Mouse (Mus musculus): Measurements from ENCODE around the gene Gpr107. TPM values are rescaled to one million over a fixed set of nuclear protein-coding genes. Genes with fewer than 3 reads are reported as not detected.

Gene Gpr107
- 10 to 100 TPM; 45.2 to 51.5 TPM for total RNA-seq (2021)
- long read RNA-seq, experiment 1, full-length matches to known transcripts, result 36 of 49 reads
- long read RNA-seq, experiment 1, partial matches to known transcripts, result 1 of 49 reads
- long read RNA-seq, experiment 1, other reads (novel, unspliced or antisense), result 12 of 49 reads
- long read RNA-seq, experiment 2, full-length matches to known transcripts, result 37 of 51 reads
- long read RNA-seq, experiment 2, partial matches to known transcripts, result 6 of 51 reads
- long read RNA-seq, experiment 2, other reads (novel, unspliced or antisense), result 8 of 51 reads

DNA sequence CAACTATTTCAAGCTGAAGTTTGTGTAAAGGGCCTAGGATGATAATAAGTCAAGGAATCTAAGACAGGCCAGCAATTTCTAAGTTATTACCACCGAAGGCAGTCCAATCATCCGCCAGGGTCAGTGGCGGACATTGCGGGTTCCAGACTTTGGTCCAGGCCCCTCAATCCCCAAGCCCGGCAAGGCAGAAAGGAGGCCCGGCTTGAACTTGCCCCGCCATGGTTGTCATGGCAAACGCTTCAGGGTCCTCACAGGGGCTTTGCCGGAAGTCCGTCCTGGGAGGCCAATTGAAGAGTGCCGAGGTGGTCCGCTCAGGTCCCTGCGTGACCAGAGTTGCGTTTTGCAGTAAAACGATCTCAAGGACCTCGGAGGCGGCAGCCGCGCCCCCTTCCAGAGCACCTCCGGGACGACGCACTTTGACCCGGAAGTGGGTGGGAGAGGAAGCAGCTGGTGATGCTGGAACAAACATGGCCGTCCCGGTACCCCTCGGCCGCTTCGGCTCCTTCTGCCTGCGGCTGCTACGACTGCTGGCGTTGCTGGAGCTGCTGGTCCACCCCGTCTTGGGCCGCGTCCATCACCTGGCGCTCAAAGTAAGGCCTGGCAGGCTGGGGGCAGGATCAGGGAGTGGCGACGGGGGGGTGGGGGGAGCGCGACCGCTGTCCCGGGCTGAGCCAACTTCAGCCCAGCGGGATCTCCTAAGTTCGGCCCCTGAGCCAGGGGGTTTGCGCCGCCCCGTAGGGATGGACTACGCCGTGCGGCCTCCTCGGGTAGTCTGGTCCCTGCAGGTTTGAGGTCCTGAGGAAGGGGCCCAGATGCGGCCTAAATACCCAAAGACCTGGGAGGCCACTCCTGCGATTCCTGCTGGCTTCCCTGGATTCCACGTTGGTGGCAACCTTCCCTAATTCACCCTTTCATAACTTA is at the start of gene Gpr107:
Gpr107 (plus strand) TSS at position 425 of the 921 bp plus-strand sequence.
- peak within 1 kb of the TSS; percentile 78 for H3K4me3 ChIP-seq
- peak within 1 kb of the TSS; percentile 85 for H3K27ac ChIP-seq
- TF ChIP-seq CTCF (IDR thresholded peaks at IDR 0.05), result no peak
- intact Hi-C loops (cut with DNase I), result loop anchor here (2.0 to 5.0 kb wide), 2 partner anchors 127 to 170 kb away; partner anchors contain the start of genes BC005624 and Usp20
- DNase-seq (ENCODE audit: extremely low spot score in 1 of 2, low spot score in 2 of 2), result peak; percentile 78 to 80

DNA sequence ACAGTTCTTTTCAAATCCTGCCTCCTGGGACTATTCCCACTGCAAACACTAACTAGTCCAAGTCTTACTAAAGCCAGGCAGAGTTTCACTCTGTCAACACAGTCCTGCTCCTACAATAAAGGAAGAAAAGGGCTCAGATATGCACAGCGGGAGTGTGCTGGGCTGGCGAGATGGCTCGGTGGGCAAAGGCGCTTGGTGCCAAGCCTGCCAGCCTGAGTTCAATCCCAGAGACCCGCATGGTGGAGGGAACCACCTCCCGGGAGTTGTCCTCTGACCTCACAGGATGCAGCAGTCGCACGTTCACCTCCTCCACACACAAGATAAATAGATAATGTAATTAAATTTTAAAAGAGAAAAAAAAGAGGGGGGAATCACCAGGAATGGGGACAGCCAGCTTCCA is 48.8 kb upstream of the Gpr107 start:
- no peak for DNase-seq (ENCODE audit: extremely low spot score in 1 of 2, low spot score in 2 of 2)
- intact Hi-C loops (cut with DNase I), result no loop called here
- Histone ChIP-seq H3K4me3 (no peak overlapping the region), H3K27ac (no peak overlapping the region)
- TF ChIP-seq CTCF (IDR thresholded peaks at IDR 0.05), result no peak

DNA sequence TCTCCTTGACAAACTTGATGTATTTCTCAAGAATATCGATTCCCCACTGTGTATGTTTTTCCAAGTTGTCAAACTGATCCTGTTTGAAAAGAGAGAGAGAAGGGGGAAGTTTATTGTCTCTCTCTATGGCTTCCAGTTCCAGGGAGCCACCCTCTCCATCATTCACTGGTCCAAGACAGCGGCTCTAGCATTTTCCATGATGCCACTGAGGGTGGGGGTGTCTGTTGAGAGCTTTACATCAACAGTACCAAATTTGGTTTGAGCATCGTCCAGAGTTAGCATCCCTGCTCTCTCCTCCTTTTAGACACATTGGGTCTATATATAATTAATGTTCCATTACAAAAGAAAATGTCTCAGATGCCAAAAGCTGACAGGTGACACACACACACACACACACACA is 46.8 kb upstream of the Gpr107 start:
- TF ChIP-seq CTCF (IDR thresholded peaks at IDR 0.05), result no peak
- intact Hi-C loops (cut with DNase I), result no loop called here
- no peak overlapping the region for H3K27ac ChIP-seq
- no peak overlapping the region for H3K4me3 ChIP-seq
- no peak for DNase-seq (ENCODE audit: extremely low spot score in 1 of 2, low spot score in 2 of 2)

DNA sequence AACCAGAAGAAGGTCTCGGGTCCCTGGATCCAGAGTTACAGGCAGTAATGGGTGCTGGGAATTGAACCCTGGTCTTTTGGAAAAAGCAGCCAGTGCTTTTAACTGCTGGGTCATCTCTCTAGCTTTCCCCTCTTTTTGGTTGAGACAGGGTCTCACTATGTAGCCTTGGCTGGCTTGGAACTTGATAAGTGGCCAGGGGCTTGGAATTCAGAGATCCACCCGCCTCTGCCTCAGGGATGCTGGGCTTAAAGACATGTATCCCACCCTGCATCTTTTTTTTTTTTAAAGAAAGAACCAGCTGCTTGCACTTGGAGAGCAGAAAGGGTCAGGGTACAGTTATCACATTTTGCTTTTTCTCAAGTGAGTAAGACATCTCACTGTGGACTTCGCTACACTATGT is 46.1 kb upstream of the Gpr107 start:
- DNase-seq (ENCODE audit: extremely low spot score in 1 of 2, low spot score in 2 of 2), result no peak
- TF ChIP-seq CTCF (IDR thresholded peaks at IDR 0.05), result no peak
- Histone ChIP-seq H3K27ac (no peak overlapping the region), H3K4me3 (no peak overlapping the region)
- intact Hi-C loops (cut with DNase I), result no loop called here

DNA sequence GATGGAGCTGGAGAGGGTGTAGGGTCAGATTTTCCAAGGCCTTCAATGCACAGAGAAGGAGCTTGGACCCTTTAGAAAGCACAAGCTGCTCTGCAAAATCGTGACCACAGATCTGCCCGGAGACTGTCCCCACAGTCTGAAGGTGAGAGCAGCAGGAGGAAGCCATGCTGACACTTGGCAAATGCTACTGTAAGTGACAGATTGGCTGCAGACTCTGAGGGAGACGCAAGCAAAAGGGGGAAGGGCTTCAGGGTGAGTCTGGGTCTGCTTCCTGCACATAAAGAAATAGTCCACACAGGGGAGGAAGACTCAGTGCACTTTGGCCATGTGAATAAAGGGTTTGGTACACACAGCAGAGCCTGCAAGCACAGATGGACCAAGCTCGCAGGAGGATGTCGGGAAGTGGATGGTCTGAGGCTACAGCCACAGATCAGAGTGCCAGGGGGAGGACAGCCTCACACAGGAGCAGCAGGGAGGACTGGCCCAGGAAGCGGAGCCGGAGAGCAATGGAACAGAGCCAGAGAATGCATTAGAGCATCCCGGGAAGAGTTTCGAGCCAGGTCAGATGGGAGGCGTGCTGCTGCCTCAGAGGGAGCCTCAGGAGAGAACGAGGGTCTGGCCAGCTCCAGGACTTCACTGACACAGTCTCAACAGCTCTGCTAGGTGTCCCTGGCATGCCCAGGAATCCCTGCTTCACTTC is 45.3 kb upstream of the Gpr107 start:
- DNase-seq (ENCODE audit: extremely low spot score in 1 of 2, low spot score in 2 of 2), result no peak
- no peak overlapping the region for H3K4me3 ChIP-seq
- peak overlapping the region; percentile 51; the same call in 1 of the 2 replicates for H3K27ac ChIP-seq
- TF ChIP-seq CTCF (IDR thresholded peaks at IDR 0.05), result no peak
- intact Hi-C loops (cut with DNase I), result no loop called here

DNA sequence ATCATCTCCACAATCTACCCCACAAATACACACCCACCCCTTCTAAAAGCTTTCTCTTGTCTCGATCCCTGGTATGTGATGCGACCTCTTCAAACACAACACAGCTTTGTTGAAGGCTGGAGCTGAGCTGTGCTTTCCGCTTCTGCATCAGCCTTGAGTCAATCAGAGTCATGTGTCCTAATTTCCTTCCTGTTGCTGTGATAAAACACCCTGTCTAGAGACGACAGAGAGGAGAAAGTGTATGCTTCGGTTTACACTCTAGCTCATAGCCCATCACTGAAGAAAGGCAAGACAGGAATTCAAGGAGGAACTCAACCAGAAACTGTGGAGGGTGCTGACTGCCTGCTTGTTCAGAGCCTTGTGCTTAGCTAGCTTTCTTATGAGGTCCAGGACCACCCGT is 43.9 kb upstream of the Gpr107 start:
- no peak for DNase-seq (ENCODE audit: extremely low spot score in 1 of 2, low spot score in 2 of 2)
- intact Hi-C loops (cut with DNase I), result no loop called here
- Histone ChIP-seq H3K4me3 (no peak overlapping the region), H3K27ac (no peak overlapping the region)
- no peak for TF ChIP-seq CTCF (IDR thresholded peaks at IDR 0.05)

DNA sequence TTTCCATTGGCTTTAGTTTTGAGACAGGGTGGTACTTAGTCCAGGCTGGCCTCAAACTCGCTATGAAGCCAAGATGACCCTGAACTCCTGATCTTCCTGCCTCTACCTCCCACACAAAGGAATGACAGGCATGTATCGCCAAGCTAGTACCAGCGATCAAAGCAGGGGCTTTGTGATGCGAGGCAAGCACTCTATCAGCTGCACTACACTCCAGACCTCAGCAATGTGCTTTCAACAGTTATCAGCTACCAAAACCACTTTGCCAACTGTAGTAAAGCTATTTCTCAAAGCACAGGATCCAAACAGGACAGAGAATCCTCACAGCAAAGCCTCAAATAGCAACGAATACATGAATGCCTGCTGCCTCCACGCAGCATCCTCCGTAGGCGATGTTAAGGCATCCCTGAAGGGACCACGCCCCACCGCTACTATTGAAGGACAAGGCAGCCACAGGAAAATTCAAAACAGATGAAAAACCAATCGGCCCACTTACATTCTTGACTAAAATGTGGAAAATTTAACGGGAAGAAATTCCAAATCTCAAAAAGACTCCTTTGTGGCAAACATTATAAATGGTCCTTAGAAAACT is 42.1 kb upstream of the Gpr107 start:
- no peak overlapping the region for H3K4me3 ChIP-seq
- intact Hi-C loops (cut with DNase I), result no loop called here
- no peak for DNase-seq (ENCODE audit: extremely low spot score in 1 of 2, low spot score in 2 of 2)
- TF ChIP-seq CTCF (IDR thresholded peaks at IDR 0.05), result no peak
- no peak overlapping the region; the same call in 1 of the 2 replicates for H3K27ac ChIP-seq

DNA sequence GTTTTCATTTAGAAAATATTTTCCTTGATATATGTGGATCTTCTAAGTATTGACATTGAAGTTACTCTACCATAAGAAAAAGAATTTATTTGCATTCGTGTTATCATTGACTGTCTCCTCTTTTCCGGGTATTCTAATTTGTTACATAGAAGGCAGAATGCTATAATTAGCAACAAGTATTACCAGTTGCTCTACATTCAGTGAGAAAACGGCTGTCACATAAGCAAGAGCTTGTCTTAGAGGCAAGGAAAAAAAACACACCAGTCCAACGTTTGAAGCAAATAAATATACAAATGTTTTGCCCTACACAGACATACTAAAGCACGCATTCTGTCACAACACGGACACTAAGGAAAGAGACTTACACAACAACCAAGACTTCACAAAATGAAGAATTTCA is 40.4 kb upstream of the Gpr107 start:
- DNase-seq (ENCODE audit: extremely low spot score in 1 of 2, low spot score in 2 of 2), result no peak
- intact Hi-C loops (cut with DNase I), result no loop called here
- TF ChIP-seq CTCF (IDR thresholded peaks at IDR 0.05), result no peak
- Histone ChIP-seq H3K4me3 (no peak overlapping the region), H3K27ac (no peak overlapping the region)

DNA sequence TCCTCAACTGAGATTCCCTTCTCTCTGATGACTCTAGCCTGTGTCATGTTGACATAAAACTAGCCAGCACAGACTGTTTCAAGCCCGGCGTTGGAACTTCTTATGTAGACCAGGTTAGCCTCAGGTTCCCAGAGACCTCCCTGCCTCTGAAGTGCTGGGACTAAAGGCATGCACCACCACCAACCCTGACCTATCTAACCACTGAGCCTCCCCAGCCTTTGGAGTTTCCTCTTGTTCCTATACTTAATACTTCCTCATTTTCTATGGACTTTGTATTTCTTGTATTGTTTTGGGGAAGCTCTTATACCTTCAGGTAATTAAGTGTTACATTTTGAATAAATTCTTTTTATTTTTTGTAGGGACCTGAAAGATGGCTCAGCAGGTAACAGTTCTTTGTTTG is 37.9 kb upstream of the Gpr107 start:
- no peak for DNase-seq (ENCODE audit: extremely low spot score in 1 of 2, low spot score in 2 of 2)
- intact Hi-C loops (cut with DNase I), result no loop called here
- Histone ChIP-seq H3K4me3 (no peak overlapping the region), H3K27ac (no peak overlapping the region)
- TF ChIP-seq CTCF (IDR thresholded peaks at IDR 0.05), result no peak

DNA sequence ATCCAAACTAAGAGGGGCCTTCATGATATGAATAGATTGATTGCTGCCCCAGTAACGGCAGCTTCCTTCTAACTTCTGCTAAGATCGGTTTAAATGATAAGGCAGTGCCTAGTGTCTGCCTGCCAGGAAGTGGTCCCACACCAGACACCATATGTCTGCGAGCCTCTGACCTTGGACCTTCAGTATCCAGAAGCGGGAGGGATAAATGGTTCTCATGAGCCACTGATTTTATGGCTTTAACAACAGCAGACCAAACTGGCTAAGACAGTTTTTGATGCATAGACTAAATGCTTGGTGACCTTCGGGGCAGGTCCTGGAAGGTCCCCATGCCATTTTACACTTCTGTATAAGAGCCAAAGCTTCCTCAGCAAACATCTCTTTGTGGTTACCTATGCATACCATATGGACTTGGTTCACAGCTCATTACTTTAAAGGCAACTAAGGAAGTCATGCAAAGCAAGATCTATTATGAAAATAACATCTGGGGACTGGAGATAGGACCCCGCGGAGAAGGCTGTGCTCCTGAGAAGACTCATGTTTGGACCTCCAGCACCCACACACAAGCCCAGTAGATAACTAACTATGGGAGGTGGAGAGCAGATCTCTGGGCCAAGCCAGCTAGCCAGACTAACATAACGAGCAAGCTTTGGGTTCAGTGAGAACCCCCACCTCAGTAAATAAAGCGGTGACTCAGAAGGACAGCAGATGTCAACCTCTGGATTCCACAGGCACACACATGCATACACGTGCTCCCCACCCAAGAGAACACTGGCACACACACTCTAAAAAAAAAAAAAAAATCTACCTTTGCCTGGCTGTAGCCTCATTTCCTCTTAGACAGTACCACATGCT is 36.8 kb upstream of the Gpr107 start:
- no peak for DNase-seq (ENCODE audit: extremely low spot score in 1 of 2, low spot score in 2 of 2)
- TF ChIP-seq CTCF (IDR thresholded peaks at IDR 0.05), result no peak

More for the DNA sequence above, 36.8 kb upstream of the Gpr107 start:
- Histone ChIP-seq H3K27ac (no peak overlapping the region), H3K4me3 (no peak overlapping the region)
- intact Hi-C loops (cut with DNase I), result no loop called here

All from left cerebral cortex, adult 2 months (tissue).